Mouse (Mus musculus) neural tube, embryonic 12.5 days (tissue): ENCODE measurements around the gene Rai14. TPM values are rescaled to one million over a fixed set of nuclear protein-coding genes. Genes with fewer than 3 reads are reported as not detected.

Experiments used
- ATAC-seq: fragments of 200-750 bp; cut with Nextera tagmentation; 2 replicates; pipeline ENCODE4 v1.8.0; 2017; ENCODE audit warnings: low read depth, mild to moderate bottlenecking, moderate TSS enrichment, moderate library complexity; ENCODE audit not compliant: low FRiP score
- H3K27ac ChIP-seq: fragments of 300-500 bp; sonication (generic); 2 replicates; pipeline ENCODE4 v1.5.1; 2016
- H3K27me3 ChIP-seq: fragments of 300-500 bp; sonication (generic); replicated peaks from 2 replicates; pipeline ENCODE4 v1.6.1; 2016; ENCODE audit warnings: mild to moderate bottlenecking
- H3K36me3 ChIP-seq: fragments of 300-500 bp; sonication (generic); 2 replicates; pipeline ENCODE4 v1.6.1; 2016; ENCODE audit warnings: mild to moderate bottlenecking
- H3K4me1 ChIP-seq: fragments of 300-500 bp; sonication (generic); 2 replicates; pipeline ENCODE4 v1.6.1; 2016
- H3K4me2 ChIP-seq: fragments of 300-500 bp; sonication (generic); replicated peaks from 2 replicates; pipeline ENCODE4 v1.6.1; 2016; ENCODE audit warnings: mild to moderate bottlenecking
- H3K4me3 ChIP-seq: fragments of 300-500 bp; sonication (generic); 2 replicates; pipeline ENCODE4 v1.5.1; 2016
- H3K9ac ChIP-seq: fragments of 300-500 bp; sonication (generic); 2 replicates; pipeline ENCODE4 v1.6.1; 2016; ENCODE audit warnings: mild to moderate bottlenecking
- H3K9me3 ChIP-seq: fragments of 300-500 bp; sonication (generic); 2 replicates; pipeline ENCODE4 v1.6.1; 2016; ENCODE audit warnings: mild to moderate bottlenecking
- WGBS: fragments of 180-500 bp; shearing (Covaris S2); methylation state at CpG from one replicate; pipeline ENCODE4 v1.1.7; 2016; 5-methylcytosine and 5-hydroxymethylcytosine counted together
- polyA plus RNA-seq: library from polyadenylated mRNA; unstranded; fragments of >200 nt; fragmentation: Nextera tagmentation; extraction: Ambion mirVana; gene quantifications from 2 replicates; pipeline ENCODE4 v1.2.1, GENCODE M21; 2016

Rai14 gene
- 63.0 and 63.3 TPM in 2 replicates for polyA plus RNA-seq

DNA sequence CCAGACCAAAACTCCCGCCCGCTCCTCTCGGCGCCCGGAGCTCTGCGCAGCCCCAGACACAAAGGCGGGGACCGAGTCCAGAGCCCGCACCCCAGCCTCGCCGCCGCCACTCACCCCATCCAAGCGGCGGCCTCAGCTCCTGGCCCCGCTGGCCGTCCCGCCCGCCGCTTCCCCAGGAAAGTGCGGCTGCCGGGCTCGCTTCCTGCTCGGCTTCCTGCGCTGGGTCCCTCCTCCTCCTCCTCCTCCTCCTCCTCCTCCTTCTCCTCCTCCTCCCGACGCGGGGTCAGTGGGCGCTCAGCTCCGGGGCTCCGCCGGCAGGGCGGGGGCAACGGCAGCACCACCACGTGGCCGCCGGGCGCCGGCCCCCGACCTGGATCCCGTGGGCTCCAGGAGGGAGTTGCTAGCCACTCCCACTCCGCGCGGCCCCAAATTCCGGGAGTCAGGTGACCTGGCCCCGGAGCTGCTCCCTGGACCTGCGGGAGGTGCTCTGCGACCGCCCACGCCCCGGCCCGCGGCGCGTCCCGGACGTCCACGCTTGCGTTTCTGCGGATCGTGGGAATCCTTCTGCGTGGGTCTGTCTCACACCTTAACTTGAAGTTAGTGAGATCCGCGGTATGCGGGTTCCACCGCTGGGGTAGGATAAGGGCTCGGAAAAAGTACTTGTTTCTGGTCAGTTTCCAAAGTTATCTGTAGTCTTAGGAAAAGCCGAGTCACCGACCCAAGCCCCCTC is at the start of gene Rai14:
Gene Rai14 (minus strand): TSS at position 216 of the 730 bp plus-strand sequence.
- H3K27me3 ChIP-seq, result no peaks in the 10 kb centered on the region
- no peaks in the 10 kb centered on the region; the same call in 1 of the 2 replicates for H3K9me3 ChIP-seq
- peaks cover 19% of the 10 kb centered on the region for H3K4me1 ChIP-seq
- WGBS, result 1% methylated on average over 59 of the region's 68 CpGs
- peak; percentile 78 for ATAC-seq
- peak within 1 kb of the TSS; percentile 93 for H3K4me2 ChIP-seq
- peak within 1 kb of the TSS; percentile 81 for H3K4me3 ChIP-seq
- H3K9ac ChIP-seq, result peak within 1 kb of the TSS; percentile 88
- H3K27ac ChIP-seq, result peak within 1 kb of the TSS; percentile 43
- H3K36me3 ChIP-seq, result no peaks in the 10 kb centered on the region

DNA sequence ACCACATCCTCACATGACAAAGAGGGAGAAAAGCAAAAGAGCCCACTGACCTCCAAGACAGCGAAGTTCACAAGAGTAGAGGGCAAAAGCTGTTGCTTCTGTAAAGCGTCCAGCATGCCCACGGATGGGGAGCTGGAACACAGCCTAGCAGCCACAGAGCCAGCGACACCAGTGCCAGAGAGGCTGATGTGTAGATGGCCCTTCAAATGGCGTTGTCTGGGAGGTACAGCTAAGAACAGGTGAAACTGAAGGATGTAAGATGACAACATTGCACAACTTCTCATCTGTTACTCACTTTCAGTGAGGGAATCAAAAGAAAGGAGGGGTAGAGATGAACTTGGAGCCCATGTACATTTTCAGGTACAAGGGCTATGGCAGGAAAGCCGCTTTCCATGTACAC is 47.0 kb upstream of the Rai14 start:
- WGBS, result 93% methylated on average over 6 of the region's 6 CpGs
- no peak overlapping the region for H3K9ac ChIP-seq
- H3K4me3 ChIP-seq, result no peak overlapping the region
- H3K27ac ChIP-seq, result no peak overlapping the region
- ATAC-seq, result no peak
- no peaks in the 10 kb centered on the region for H3K27me3 ChIP-seq
- no peaks in the 10 kb centered on the region for H3K4me1 ChIP-seq
- H3K36me3 ChIP-seq, result no peaks in the 10 kb centered on the region
- no peak overlapping the region for H3K4me2 ChIP-seq
- H3K9me3 ChIP-seq, result no peaks in the 10 kb centered on the region

- no peak overlapping the region for H3K27ac ChIP-seq
- ATAC-seq, result no peak
- 89% methylated on average over 12 of the region's 12 CpGs for whole genome bisulfite sequencing
- H3K27me3 ChIP-seq, result no peaks in the 10 kb centered on the region
- H3K9ac ChIP-seq, result no peak overlapping the region
- H3K4me1 ChIP-seq, result no peaks in the 10 kb centered on the region
- H3K9me3 ChIP-seq, result no peaks in the 10 kb centered on the region
- H3K4me2 ChIP-seq, result no peak overlapping the region
- no peaks in the 10 kb centered on the region for H3K36me3 ChIP-seq
- H3K4me3 ChIP-seq, result no peak overlapping the region
Observed at GRCm38 (mm10) chr15:10760006-10760405, 45.6 kb upstream of the Rai14 start.

- H3K9ac ChIP-seq, result no peak overlapping the region
- 91% methylated on average over 4 of the region's 4 CpGs for WGBS
- no peak overlapping the region for H3K4me2 ChIP-seq
- no peak for ATAC-seq
- H3K4me1 ChIP-seq, result no peaks in the 10 kb centered on the region
- H3K27ac ChIP-seq, result no peak overlapping the region
- H3K27me3 ChIP-seq, result no peaks in the 10 kb centered on the region
- H3K9me3 ChIP-seq, result no peaks in the 10 kb centered on the region
- no peaks in the 10 kb centered on the region for H3K36me3 ChIP-seq
- no peak overlapping the region for H3K4me3 ChIP-seq
Observed at GRCm38 (mm10) chr15:10759440-10759839, 45.0 kb upstream of the Rai14 start.

DNA sequence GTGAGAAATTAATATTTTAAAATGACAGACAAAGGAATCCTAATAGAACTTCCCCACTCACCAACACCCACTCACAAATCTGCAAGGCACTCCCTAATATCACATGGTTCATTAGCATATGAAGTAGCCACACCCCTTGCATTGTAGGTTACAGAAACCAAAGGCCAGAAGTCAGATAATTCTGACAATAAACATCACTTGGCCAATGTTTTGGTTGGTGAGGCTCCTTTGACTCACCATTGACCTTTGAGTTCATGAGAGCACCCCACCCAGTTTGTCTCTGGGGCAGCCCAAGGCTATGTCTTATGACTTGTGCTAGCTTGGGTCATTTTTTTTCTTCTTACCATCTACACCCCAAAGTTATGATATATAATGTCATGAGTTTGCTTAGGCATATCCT is 44.4 kb upstream of the Rai14 start:
- Histone ChIP-seq H3K4me2 (no peak overlapping the region), H3K27me3 (no peaks in the 10 kb centered on the region), H3K4me3 (no peak overlapping the region), H3K9ac (no peak overlapping the region), H3K27ac (no peak overlapping the region), H3K36me3 (no peaks in the 10 kb centered on the region), H3K9me3 (no peaks in the 10 kb centered on the region), H3K4me1 (no peaks in the 10 kb centered on the region)
- no peak for ATAC-seq

- Histone ChIP-seq H3K4me1 (peaks cover 20% of the 10 kb centered on the region), H3K27ac (no peak overlapping the region), H3K36me3 (no peaks in the 10 kb centered on the region), H3K27me3 (no peaks in the 10 kb centered on the region), H3K9ac (no peak overlapping the region), H3K4me2 (no peak overlapping the region), H3K4me3 (no peak overlapping the region), H3K9me3 (no peaks in the 10 kb centered on the region)
- ATAC-seq, result no peak
- 86% methylated on average over 2 of the region's 2 CpGs for WGBS
Observed at GRCm38 (mm10) chr15:10751141-10751540, 36.7 kb upstream of the Rai14 start.

- ATAC-seq, result no peak
- WGBS, result 83% methylated on average over 2 of the region's 2 CpGs
- peaks cover 22% of the 10 kb centered on the region for H3K4me1 ChIP-seq
- H3K4me2 ChIP-seq, result no peak overlapping the region
- H3K9me3 ChIP-seq, result no peaks in the 10 kb centered on the region
- no peak overlapping the region for H3K9ac ChIP-seq
- H3K4me3 ChIP-seq, result no peak overlapping the region
- H3K27me3 ChIP-seq, result no peaks in the 10 kb centered on the region
- no peaks in the 10 kb centered on the region for H3K36me3 ChIP-seq
- H3K27ac ChIP-seq, result no peak overlapping the region
Observed at GRCm38 (mm10) chr15:10750339-10750738, 35.9 kb upstream of the Rai14 start.

DNA sequence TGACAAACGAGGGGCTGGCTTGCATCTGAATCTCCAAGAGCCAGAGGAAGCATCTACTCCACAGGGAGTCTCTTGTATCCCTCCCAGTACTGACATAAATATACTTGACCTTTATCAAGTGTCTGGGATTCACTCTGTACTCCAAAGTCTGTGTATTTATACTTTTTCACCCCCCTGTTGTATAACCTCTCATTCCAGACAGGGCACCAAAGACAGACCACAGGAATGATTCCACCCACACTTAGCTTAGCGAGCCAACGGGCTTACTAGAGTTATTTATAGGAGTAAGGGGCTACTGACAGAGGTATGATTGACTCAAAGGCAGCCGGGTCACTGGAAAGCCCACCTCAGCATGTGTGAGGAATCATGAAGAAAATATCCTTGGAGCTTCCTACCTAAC is 35.3 kb upstream of the Rai14 start:
- ATAC-seq, result no peak
- Histone ChIP-seq H3K27me3 (no peaks in the 10 kb centered on the region), H3K36me3 (no peaks in the 10 kb centered on the region), H3K9me3 (no peaks in the 10 kb centered on the region), H3K9ac (no peak overlapping the region), H3K4me3 (no peak overlapping the region), H3K4me2 (no peak overlapping the region), H3K4me1 (peaks cover 22% of the 10 kb centered on the region), H3K27ac (no peak overlapping the region)
- 27% methylated on average over 4 of the region's 4 CpGs for WGBS

- peak; percentile 22; the same call in 1 of the 2 replicates for ATAC-seq
- Histone ChIP-seq H3K9ac (no peak overlapping the region), H3K4me3 (no peak overlapping the region), H3K36me3 (no peaks in the 10 kb centered on the region), H3K27me3 (no peaks in the 10 kb centered on the region), H3K4me2 (peak overlapping the region; percentile 35), H3K27ac (peak overlapping the region; percentile 20; the same call in 1 of the 2 replicates), H3K9me3 (no peaks in the 10 kb centered on the region), H3K4me1 (peaks cover 22% of the 10 kb centered on the region)
- WGBS, result 44% methylated on average over 8 of the region's 8 CpGs
Observed at GRCm38 (mm10) chr15:10747638-10748037, 33.2 kb upstream of the Rai14 start.

GRCm38 (mm10) chr15:10747226-10747625 is 32.8 kb upstream of the Rai14 start:
- no peaks in the 10 kb centered on the region for H3K36me3 ChIP-seq
- H3K4me3 ChIP-seq, result no peak overlapping the region
- WGBS, result 9% methylated on average over 4 of the region's 4 CpGs
- no peaks in the 10 kb centered on the region for H3K27me3 ChIP-seq
- H3K4me2 ChIP-seq, result peak overlapping the region; percentile 35
- H3K9ac ChIP-seq, result no peak overlapping the region
- H3K4me1 ChIP-seq, result peaks cover 22% of the 10 kb centered on the region
- H3K27ac ChIP-seq, result peak overlapping the region; percentile 20; the same call in 1 of the 2 replicates
- peak; percentile 46 for ATAC-seq
- H3K9me3 ChIP-seq, result no peaks in the 10 kb centered on the region

- WGBS, result 35% methylated on average over 4 of the region's 4 CpGs
- Histone ChIP-seq H3K9me3 (no peaks in the 10 kb centered on the region), H3K36me3 (no peaks in the 10 kb centered on the region), H3K27me3 (no peaks in the 10 kb centered on the region), H3K27ac (peak overlapping the region; percentile 27; the same call in 1 of the 2 replicates), H3K9ac (no peak overlapping the region), H3K4me3 (no peak overlapping the region), H3K4me2 (peak overlapping the region; percentile 35; the same call in 1 of the 2 replicates), H3K4me1 (peaks cover 22% of the 10 kb centered on the region)
- peak; percentile 87 for ATAC-seq
Observed at GRCm38 (mm10) chr15:10746303-10747051, 32.1 kb upstream of the Rai14 start.

DNA sequence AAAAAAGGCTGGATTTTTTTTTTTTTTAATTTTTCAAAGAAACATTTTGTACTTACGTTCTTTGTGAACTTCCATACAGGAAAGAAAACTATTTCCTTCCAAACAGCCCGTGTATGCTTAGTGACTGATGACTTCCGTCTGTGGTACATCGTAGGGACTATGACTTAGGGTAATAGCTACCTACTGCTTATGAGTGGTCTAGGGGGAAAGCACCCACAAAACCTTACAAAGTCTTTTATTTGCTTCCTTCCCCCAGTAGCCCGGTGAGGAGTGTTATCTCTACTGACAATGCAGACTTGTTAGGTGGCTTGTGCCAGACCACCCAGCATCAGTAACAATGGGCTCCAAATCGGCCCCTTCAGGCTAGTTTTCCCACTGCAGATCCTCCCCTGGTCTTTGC is 28.0 kb upstream of the Rai14 start:
- no peak overlapping the region for H3K27ac ChIP-seq
- ATAC-seq, result no peak
- 74% methylated on average over 6 of the region's 6 CpGs for WGBS

More for the DNA sequence above, 28.0 kb upstream of the Rai14 start:
- Histone ChIP-seq H3K4me3 (no peak overlapping the region), H3K9me3 (no peaks in the 10 kb centered on the region), H3K4me1 (peaks cover 13% of the 10 kb centered on the region), H3K9ac (no peak overlapping the region), H3K4me2 (no peak overlapping the region), H3K36me3 (no peaks in the 10 kb centered on the region), H3K27me3 (no peaks in the 10 kb centered on the region)
